Mouse (Mus musculus) bone marrow macrophage, adult 2 months (primary cell): ENCODE measurements around the gene Phactr1. TPM values are rescaled to one million over a fixed set of nuclear protein-coding genes. Genes with fewer than 3 reads are reported as not detected.

Experiments
- H3K27ac ChIP-seq: 2 replicates; pipeline ENCODE4 v1.5.1; 2012; ENCODE audit warnings: low read depth, low read length; ENCODE audit not compliant: insufficient read depth
- H3K4me1 ChIP-seq: 2 replicates; pipeline ENCODE4 v1.6.1; 2012; ENCODE audit warnings: low read length; ENCODE audit not compliant: control insufficient read depth, insufficient read depth
- H3K4me3 ChIP-seq: 2 replicates; pipeline ENCODE4 v1.5.1; 2012; ENCODE audit warnings: mild to moderate bottlenecking, low read length, moderate library complexity; ENCODE audit not compliant: insufficient read depth
- CTCF ChIP-seq: IDR thresholded peaks from 2 replicates; pipeline ENCODE4 v1.5.1; 2012; ENCODE audit warnings: low read depth, mild to moderate bottlenecking, low read length, moderate library complexity
- POLR2A ChIP-seq: IDR thresholded peaks from 2 replicates; pipeline ENCODE4 v1.6.1; 2012; ENCODE audit warnings: mild to moderate bottlenecking, low read depth, low read length, borderline replicate concordance
- polyA plus RNA-seq: library from polyadenylated mRNA; stranded (reverse); fragments of >200 nt; gene quantifications from 2 replicates; pipeline ENCODE4 v1.2.4, GENCODE M21; 2012; ENCODE audit not compliant: missing spikeins, insufficient read depth, insufficient read length

Gene Phactr1
- polyA plus RNA-seq, 1 experiment, result 3.4 TPM

DNA sequence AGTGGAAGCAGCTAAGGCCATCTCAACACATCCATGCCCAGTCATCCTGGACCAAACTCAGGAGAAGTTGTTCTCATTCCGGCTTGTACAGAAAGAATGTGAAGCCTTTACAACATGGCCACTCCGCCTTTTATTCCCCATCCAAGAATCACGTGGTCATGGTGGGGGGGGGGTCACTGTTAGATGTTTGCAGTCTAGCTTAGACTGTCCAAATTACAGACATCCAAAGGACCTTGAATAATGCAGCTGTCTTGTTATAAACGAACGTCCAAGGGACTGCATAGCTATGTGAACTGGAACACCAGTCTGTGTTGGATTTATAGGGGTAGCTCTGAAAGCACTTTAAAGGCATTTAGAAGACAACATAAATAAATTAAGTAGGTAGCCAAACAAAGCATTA lies 328.0 kb downstream of the Phactr1 start:
- H3K4me3 ChIP-seq, result no peak overlapping the region
- no peak for TF ChIP-seq CTCF
- no peak for TF ChIP-seq POLR2A
- H3K27ac ChIP-seq, result no peak overlapping the region
- H3K4me1 ChIP-seq, result no peaks in the 10 kb centered on the region

DNA sequence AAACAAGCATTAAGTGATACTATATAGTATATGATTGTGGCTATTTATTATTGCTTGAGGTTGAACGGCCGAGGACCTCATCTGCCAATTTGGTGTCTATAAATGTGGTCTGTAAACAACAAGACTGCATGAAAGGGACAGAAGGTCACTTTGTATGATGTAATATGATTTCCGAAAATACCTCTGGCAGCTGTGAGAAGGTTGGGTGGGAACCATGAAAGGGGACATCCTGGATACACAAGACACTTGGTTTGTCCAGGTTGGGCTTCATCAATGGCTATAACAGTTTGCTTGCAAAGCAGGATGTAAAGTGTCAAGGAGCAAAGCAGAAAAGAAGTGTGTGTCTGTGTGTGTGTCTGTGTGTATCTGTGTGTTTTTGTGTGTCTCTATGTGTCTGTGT lies 329.2 kb downstream of the Phactr1 start:
- no peak overlapping the region for H3K27ac ChIP-seq
- H3K4me1 ChIP-seq, result no peaks in the 10 kb centered on the region
- H3K4me3 ChIP-seq, result no peak overlapping the region
- TF ChIP-seq POLR2A, result no peak
- TF ChIP-seq CTCF, result no peak

DNA sequence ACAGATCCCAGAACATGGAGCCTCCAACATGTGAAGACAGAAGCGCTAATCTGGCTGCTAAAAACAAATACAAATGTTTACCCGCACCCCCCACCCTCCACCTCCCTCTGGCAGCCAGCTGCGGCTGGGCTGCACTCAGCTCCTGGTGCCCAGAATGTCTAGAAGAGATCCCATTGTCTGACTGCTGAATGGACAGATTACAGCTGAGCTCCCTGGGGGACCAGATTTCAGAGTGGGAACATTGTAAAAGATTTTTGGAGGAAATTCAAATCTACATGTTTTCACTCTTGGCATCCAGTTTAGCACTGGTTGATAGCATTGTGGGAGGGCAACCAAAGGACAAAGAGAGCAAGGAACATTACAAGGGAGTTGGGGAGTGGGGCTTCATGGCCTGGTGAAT lies 331.1 kb downstream of the Phactr1 start:
- H3K4me3 ChIP-seq, result no peak overlapping the region
- H3K4me1 ChIP-seq, result no peaks in the 10 kb centered on the region
- TF ChIP-seq CTCF, result no peak
- no peak for TF ChIP-seq POLR2A
- H3K27ac ChIP-seq, result no peak overlapping the region

DNA sequence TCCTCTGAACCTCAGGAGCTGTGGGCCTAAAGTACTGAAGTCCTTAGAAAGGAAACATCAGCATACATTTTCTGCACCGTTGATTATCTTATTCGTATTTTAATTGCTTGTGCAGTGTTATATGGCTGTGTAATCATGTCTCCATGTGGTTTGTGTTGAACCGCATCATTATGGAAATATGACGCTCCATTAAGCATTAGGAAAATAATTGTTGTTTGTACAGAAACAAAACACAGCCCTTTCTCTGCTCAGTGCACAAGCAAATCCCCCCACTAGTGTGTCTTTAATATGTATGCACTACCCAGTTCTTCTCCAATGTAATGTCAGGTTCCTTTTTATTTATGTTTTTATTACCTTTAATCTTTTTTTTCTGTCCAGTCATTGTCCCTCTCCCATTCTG lies 333.6 kb downstream of the Phactr1 start:
- H3K27ac ChIP-seq, result no peak overlapping the region
- no peaks in the 10 kb centered on the region for H3K4me1 ChIP-seq
- no peak overlapping the region for H3K4me3 ChIP-seq
- TF ChIP-seq POLR2A, result no peak
- no peak for TF ChIP-seq CTCF

DNA sequence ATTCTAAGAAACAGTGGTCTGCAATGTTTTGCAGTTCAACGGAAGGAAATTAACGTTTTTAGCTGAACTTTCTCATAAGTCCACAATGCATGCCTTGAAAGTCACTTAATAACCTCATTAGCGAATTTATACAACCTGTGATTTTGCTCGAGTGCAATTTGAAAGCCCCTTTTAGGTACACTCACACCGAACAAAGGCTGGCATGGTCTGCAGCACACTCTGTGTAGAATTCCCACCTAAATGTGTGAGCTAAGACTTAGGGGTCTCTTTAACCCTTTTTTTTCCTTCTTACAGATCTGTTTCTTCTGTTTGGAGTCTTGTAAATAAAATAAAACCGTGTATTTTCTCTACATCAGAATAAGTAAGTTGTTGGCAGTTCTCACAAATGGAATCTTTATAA lies 335.3 kb downstream of the Phactr1 start:
- H3K4me3 ChIP-seq, result no peak overlapping the region
- H3K4me1 ChIP-seq, result no peaks in the 10 kb centered on the region
- TF ChIP-seq CTCF, result no peak
- TF ChIP-seq POLR2A, result no peak
- H3K27ac ChIP-seq, result no peak overlapping the region

DNA sequence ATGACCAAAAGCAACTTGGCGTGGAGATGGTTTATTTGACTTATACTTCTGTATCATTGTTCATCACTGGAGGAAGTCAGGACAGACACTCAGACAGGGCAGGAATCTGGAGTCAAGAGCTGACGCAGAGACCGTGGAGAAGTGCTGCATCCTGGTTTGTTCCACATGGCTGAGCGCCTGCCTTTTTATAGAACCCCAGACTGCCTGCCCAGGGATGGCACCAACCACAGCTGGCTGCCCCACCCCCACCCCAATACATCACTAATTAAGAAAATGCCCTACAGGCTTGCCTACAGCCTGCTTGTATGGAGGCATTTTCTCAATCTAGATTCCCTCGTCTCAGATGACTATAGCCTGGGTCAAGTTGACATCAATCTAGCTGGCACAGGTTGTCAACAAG lies 338.4 kb downstream of the Phactr1 start:
- Histone ChIP-seq H3K27ac (no peak overlapping the region), H3K4me1 (no peaks in the 10 kb centered on the region), H3K4me3 (no peak overlapping the region)
- TF ChIP-seq CTCF (no peak), POLR2A (no peak)

DNA sequence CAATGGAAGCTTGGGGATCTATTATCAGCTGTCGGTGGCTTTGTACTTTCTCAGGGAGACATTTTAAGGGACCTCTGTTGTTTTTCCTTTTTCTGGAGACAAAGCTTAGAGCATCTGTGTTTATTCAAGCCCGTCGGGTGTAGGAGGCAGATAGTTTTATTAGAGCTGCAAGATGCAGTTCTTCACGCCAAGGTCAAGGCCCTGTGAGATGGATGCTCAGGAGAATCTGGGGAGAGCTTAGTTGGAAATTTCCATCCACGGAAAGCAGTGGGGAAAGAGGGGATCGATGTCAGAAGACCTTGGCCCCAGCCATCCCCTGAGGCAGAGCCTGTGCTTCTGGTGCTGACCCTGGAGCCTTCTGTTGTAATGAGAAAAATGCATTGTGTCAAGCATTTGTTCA lies 340.6 kb downstream of the Phactr1 start:
- Histone ChIP-seq H3K4me3 (no peak overlapping the region), H3K27ac (no peak overlapping the region), H3K4me1 (no peaks in the 10 kb centered on the region)
- TF ChIP-seq POLR2A, result no peak

DNA sequence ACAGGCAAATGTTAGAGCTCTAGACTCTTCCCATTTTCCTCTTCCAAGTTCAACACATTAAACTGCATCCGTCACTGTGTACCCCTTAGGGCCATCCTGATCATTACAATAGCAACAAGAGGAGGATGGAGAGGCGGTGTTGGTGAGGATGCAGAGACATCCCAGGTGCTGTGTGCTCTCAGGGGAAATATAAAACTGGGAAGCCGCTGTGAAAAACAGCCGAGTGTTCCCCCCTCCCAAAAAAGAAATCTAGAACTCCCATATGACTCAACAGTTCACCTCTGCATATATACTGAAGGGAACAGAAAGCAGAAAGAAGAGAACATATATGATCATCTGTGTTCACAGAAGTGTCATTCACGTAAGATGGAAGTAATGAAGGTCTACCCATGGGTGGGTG lies 342.6 kb downstream of the Phactr1 start:
- Histone ChIP-seq H3K4me1 (no peaks in the 10 kb centered on the region), H3K4me3 (no peak overlapping the region), H3K27ac (no peak overlapping the region)
- TF ChIP-seq POLR2A (no peak), CTCF (no peak)

DNA sequence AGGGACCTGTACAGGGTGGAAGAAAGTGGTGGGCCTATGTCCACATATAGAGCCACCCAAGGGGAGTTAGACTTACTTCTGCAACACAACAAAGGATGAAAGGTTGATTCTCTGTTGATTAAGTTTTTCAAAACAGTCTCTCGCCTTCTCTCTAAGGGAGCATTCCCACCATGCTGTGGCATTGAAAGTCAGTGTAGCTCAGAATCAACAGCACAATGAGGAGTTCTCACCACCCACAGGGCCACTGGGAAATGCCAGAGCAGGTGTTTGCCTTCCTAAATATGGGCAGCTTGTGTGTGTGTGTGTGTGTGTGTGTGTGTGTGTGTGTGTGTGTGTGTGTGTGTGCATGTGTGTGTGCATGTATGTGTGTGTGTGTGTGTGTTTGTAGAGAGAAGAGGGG lies 347.1 kb downstream of the Phactr1 start:
- Histone ChIP-seq H3K4me3 (no peak overlapping the region), H3K27ac (no peak overlapping the region), H3K4me1 (peaks cover 4% of the 10 kb centered on the region)
- TF ChIP-seq POLR2A (no peak), CTCF (no peak)

DNA sequence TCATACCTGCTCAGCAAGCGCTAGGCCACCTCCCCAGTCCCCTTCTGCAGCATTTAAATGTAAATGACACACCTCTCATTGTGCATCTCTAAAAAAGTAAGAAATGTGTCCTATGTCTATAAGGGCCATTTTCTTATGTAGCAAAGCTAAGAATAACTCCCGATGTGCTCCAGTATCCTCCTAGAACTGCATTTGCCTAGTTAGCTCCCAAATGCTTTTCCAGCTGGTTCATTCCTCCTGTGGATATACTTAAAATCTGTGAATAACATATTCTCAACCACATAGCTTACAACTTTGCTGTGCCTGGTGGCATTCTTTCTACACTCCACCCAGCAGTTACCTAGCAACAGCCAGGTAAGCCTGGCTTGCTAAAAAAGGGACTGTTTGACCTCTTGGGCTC lies 349.8 kb downstream of the Phactr1 start:
- H3K4me3 ChIP-seq, result no peak overlapping the region
- no peak overlapping the region for H3K27ac ChIP-seq
- TF ChIP-seq POLR2A (no peak), CTCF (no peak)
- peaks cover 4% of the 10 kb centered on the region for H3K4me1 ChIP-seq

DNA sequence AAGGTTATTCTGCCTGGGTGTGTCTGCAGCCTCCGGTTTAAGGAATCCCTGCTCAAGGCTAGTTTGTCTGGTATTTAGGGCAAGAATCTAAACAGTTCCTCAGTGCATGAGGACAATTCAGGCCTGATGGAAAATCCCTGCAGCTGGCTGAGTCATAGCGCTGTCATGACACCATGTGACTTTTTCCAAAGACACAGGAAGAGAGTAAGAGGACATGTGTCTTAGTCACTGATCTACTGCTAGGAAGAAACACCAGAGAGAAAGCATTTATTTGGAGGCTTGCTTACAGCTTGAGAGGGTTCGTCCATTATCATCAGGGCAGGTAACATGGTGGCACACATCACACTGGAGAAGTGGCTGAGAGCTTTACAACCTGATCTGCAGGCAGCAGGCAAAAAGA lies 352.0 kb downstream of the Phactr1 start:
- peak overlapping the region; percentile 78 for H3K27ac ChIP-seq
- no peak overlapping the region for H3K4me3 ChIP-seq
- TF ChIP-seq CTCF (no peak), POLR2A (no peak)
- peaks cover 4% of the 10 kb centered on the region for H3K4me1 ChIP-seq
